Mouse (Mus musculus) right cerebral cortex, postnatal 4 days (tissue): ENCODE results near the gene Ypel3.

ENCODE experiments used
- DNase-seq: peaks from one replicate; pipeline ENCODE4 v3.0.0-alpha.2; 2022

The Ypel3 gene

GRCm38 (mm10) chr7:126795387-126796317 lies 18.9 kb downstream of the Ypel3 start:
- DNase-seq = no peak

DNA sequence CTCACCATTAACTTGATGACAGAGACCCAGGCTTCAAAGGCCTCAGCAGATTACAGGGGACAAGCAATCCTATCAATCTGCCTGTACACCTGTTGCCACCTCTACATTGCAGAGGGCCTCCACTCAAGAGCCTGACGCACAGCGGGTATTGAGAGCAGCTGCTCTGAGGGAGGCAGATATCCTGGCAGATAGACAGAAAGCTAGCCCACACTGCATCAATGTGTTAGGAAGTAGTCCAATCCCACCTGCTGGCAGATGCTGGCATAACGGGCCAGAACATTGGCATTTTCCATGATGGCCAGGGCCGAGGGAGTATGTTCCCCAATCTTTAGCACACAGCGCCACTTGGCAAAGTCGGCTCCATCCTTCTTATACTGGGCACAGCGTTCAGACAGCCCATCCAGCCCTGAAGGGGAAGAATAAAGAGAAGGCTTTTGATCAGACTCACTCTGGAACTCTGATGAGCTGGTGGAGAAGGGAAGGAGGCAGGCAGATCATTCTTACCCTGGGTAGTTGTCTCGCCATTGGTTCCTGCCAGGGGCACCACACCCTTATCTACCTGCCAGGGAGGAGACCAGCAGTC lies 19.7 kb downstream of the Ypel3 start:
- no peak for DNase-seq

DNA sequence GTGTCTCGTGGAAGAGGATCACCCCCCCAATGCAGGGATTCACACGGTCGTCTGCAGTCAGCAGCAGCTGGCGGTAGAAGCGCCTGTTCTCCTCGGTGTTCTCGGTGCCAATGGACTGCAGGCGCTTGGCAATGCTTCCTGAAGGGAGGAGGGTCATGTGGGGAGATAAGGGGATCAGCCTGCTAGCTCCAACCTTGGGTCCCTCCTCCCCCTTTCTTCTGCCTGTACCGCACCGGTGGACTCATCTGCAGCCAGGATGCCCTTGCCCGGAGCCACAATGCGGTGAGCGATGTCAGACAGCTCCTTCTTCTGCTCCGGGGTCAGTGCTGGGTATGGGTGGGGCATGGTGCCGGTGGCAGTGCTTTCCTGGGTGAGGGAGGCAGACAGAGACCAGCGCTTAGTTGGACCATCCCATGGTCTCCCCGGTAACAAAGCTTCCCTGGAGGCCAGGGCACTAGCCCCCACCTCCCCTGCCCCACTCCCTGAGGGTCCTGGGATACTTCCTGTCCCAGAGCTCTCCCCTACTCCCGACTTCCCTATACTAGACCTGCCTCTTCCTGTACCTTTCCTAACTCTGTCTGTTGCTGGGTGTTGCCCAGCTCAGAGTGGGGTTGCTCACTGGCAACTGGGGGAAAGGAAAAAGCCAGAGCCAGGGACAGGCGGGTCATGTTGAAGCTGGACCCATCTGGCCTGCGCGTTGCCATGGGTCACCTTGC lies 20.8 kb downstream of the Ypel3 start, which contains the start of gene Fam57b:
TSS of gene Fam57b (plus strand) at position 258 of the 716 bp plus-strand sequence.
- DNase-seq = no peak

DNA sequence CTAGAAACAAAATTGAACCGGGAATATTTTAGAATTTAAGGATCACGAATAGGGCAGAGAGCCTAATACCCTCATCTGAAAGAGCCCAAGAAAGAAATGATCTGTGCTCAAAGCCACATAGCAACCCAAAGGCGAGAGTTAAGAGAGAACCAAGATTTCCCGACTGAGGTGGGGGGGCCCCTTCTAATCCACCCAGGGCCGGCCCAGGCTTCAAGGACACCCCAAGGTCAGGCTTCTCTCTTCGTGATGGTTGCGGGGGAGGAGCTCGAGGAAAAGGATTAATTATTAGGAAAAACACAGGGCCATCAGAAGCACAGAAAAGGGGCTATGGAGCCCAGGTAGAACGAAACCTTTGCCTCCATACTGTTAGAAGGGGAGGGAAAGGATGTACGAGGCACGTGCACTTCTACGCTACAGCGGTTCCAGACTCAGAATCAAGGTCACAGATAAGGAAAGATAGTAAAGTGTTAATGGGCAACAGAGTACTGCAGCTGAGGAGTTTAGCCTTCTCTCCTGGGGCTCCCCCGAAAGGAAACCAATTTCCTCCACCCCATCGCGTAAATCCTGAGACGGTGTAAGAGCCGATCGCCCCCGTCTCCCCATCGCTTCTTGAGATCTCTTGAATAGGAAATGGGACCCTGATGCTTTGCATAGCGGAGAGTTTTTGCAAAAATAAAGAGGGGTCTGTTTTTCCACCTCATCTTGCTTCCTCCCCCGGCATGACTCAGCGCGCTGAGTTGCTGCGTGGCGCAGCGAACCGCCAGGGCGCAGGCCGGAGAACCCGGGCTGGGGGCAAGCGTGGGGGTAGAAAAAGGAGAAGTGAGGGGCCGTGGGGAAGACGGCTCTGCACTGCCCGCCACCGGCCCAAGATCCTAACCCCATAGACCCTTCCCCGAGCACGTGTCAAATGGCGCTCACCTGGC lies 21.6 kb downstream of the Ypel3 start:
- no peak for DNase-seq

DNA sequence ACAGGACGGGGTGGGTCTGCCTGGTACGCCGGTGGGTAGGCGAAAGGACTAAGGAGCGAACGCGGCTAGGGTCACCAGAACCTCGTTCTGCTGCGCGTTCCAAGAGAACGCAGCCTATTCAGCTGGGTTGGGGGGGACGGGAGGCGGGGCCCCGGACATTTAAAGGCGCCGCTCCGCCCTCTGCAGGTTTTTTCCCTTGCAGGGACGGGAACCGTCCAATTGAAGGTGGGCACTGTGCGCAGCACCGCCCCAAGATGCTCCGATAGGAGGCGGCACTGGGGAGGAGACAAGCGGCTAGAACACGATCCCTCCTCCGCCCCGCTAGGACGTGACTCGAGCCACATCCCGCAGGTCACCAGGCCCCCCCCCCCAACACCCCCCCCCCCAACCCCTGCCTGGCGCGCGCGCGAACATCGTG lies 22.3 kb downstream of the Ypel3 start:
- peak; percentile 95 for DNase-seq

DNA sequence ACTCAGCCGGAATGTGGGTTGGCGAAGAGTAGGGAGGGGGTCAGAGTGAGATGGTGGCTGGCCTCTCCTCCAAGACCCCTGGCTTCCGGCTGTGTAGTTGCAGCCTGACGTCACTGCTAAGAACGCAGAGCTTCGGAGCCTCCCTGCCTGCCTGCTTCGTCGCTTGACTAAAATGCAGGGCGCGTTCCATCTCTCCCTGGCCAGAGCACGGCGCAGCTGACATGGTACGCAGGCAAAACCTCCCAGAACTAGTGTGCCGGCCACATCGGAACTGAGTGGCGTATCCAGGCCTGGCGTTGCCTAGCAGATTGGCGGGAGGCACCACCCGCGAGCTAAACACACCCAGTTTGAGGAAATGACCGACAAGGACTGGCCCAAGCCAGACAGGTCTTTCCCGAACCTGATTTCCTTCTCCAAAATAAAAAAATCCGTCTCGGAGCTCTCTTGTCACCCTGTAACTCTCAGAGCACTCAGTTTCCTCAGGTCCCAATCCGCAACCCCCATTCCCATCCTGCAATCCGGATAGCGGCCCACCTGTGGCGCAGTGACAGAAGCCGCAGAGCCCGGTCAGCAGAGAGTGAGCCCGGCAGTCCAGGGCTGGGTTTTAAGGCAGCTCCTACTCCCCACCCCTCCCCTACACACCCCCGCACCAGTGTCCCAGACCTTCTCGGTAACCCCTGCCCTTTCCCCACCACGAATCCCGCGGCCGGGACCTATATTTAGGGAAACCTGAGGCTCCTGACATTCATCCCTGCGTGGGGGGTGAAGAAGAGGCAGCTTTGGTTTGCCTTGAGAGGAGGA lies 22.9 kb downstream of the Ypel3 start:
- no peak for DNase-seq

DNA sequence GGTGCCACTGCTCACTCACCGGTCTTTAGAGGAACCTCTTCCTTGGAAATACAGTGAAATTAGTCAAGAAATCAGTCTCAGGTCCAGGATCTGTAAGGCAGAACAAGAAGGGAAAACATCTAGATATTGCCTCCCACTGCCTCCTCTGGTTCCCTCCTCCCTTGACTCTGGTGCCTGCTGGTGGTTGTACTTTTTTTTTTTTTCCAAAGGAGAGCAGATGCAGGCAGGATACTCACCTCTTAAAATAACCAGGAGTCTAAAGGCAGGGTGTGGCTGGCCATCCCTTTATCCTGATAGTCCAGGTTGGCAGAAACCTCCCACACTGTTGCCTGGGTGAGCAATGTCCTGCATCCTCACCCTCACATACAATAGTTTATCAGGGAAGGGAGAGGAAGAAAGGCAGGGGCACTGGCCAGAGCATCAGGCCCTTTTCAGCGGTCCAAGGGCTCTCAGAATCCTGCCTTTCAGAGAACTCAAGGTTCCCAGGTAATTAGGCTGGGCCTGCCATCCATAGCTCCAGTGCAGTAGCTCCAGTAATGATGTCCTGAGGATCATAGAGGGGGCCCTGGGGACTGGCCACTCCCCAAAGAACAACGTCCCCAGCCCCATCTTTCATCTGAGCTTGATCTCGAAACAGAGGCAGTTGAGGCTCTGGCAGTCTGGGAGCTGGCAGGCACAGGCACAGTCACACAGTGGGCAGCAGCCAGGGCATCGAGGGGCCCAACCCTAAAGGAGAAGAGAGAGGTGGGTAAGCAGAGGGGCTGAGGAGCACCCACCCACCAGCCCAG lies 23.7 kb downstream of the Ypel3 start:
- DNase-seq = no peak

DNA sequence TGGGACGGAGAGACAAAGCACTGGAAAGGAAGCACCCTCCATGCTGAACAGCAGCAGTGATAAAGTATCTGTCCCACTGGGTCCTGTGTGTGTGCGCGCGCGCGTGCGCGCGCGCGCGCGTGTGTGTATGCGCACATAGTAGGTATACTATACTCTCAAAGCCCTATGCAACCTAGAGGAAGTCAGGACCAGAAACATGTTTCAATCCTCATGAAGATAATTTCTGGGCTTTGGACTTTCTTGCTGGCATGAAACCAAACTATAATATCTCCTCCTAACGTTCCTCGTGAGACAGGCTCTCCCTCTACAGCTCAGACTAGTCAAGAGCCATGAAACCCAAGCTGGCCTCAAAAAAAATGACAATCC lies 24.3 kb downstream of the Ypel3 start:
- no peak for DNase-seq

DNA sequence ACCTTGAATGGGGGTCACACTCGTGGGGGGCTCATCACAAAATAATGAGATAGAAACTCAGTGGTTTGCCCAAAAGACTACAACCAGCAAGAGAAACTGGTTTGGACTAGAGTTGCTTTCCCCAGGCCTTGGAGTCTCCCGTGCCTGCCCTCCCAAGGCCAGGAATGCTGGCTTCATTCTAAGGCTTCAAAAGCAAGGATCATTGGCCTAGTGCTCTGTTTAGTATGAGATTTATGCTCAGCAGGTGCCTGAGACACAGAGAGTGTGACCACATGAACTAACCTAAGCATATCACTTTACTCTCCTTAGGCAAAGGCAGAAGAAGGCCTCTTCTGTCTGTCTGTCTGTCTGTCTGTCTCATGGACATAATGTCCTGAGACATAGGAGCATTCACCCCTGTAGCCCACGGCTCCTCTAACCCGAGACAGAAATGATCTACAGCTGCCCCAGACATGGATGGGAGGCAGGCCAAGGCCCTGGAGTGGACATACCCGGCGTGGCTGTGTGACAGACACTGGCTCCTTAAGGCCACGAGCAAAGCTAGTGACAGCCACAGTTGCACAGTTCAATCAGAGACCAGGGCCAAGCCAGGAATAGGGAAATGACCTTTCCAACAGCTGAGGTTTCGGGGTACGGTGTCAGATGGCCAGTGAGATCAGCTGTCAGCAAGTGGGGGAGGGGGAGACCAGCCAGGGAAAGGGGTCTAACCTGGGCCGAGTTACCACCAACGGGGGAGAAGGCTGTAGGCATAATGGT lies 25.6 kb downstream of the Ypel3 start:
- DNase-seq = no peak

DNA sequence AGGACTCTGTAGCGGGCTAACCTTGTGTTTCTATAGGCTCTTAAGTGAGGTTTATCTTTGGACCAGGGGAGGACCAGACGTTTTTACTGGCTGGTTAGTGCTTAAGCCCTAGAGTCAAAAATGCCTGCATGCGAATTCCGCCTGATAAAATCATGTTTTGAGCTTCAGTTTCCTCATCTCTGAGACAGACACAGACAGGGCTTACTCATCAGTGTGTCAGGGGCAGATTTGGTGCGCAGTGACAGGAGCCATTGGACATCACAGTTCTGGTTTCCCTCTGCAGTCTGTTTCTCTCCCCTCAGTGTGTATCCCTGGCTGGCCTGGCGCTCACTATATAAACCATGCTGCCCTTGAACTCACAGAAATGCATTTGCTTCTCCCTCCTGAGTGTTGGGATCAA lies 26.4 kb downstream of the Ypel3 start:
- DNase-seq = no peak

DNA sequence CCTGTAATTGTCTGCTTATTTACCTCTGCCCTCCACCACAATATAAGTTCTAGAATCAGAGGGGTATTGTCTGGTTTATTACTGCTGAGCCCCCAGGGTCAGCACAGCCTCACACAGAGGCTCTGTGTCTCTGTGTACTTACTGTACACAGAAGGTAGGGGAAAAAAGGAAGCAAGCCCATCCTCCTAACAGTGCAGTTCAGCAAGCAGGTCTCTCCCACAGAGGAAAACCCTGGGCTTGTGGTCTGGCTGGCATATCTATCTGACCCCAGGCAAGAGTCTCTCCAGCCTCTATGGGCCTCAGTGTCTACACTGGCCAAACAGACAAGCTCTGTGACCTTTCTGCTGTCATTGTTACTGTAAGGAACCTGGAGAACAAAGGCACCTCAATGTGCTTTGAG lies 27.0 kb downstream of the Ypel3 start:
- no peak for DNase-seq

- DNase-seq = no peak
Measured at GRCm38 (mm10) chr7:126806956-126807355, 30.2 kb downstream of the Ypel3 start.

GRCm38 (mm10) chr7:126807405-126807804 lies 30.6 kb downstream of the Ypel3 start:
- DNase-seq = no peak

DNA sequence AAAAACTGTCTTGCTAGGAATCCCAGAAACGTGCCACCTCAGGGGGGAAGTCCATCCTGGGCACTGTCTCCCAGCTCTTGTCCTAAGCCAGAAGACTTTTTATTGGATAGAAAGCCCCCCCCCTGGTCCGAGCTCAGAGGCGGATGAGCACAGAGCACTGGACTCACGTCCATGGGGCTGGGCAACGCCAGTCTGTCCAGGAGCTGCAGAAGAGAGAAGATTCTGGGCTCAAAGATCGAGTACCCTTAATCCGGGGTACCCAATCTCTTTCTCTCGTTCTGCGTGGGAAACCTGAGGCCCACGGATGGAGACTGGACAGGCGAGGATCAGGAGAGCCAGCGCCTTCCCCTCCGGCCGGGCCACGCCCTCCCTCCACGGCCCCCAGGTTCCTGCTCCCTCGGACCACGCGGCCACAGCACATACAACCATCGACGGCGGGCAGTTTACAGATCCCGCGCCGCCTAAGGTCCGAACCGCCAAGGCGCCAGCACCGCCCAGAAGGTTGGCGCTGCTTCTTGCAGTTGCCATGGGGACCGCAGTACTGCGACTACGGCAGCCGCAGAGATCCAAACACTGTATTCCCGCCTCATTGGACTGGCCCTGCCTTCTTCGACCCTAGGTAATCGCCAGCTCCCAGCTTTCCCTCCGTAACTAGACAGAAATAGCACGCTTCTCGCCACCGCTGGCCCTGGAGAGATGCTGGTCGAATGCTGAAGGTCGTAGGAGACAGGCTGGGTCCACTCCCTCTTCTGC lies 32.1 kb downstream of the Ypel3 start:
- peak; percentile 81 for DNase-seq

- no peak for DNase-seq
Measured at GRCm38 (mm10) chr7:126809723-126810369, 33.1 kb downstream of the Ypel3 start.

- DNase-seq = no peak
Measured at GRCm38 (mm10) chr7:126815726-126816222, 39.0 kb downstream of the Ypel3 start.

DNA sequence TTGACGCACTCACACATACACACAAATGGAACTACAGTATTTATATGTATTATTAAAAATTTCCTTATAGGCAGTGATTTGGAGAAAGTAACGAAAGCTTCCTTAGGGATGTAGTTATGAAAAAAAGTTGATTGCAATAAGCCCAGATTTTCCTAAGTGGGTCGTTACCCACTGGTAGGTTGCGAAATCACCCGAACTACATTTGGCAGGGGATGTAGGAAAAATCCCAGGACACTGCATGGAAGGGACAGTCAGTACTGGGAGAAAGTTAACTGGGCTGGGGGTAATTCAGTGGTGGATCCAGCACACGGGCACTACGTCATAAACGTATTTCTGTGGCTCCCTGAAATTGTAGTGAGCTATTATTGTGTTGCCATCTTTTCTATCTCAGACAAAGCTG lies 39.7 kb downstream of the Ypel3 start:
- no peak for DNase-seq

- no peak for DNase-seq
Measured at GRCm38 (mm10) chr7:126817595-126817994, 40.8 kb downstream of the Ypel3 start.

GRCm38 (mm10) chr7:126818818-126819217 lies 42.1 kb downstream of the Ypel3 start:
- DNase-seq = no peak
